Mouse (Mus musculus) neural tube, postnatal 0 days (tissue): Measurements from ENCODE around the gene Il33. TPM values are rescaled to one million over a fixed set of nuclear protein-coding genes. Genes with fewer than 3 reads are reported as not detected.

Experiments
- polyA plus RNA-seq: library from polyadenylated mRNA; unstranded; fragments of >200 nt; fragmentation: Nextera tagmentation; extraction: Ambion mirVana; gene quantifications from 2 replicates; pipeline ENCODE4 v1.2.1, GENCODE M21; 2015

Gene Il33
- polyA plus RNA-seq: 12.0 and 14.7 TPM in 2 replicates

GRCm38 (mm10) chr19:29924638-29925258 lies at the start of gene Il33:
Il33 (plus strand) TSS chr19:29925114.

GRCm38 (mm10) chr19:30003621-30004020 lies 78.7 kb downstream of the Il33 start, which contains the start of gene Trpd52l3:
Trpd52l3 (plus strand) TSS chr19:30003790.

Other genes starting within 250 kb of the Il33 start
- not detected in 2 replicates for gene Mlana, start 227.3 kb upstream of the Il33 start, polyA plus RNA-seq
- gene 9930021J03Rik, start 119.1 kb upstream of the Il33 start, polyA plus RNA-seq: 6.0 and 6.2 TPM in 2 replicates
- gene Ranbp6, start 112.1 kb upstream of the Il33 start, polyA plus RNA-seq: 32.7 and 34.0 TPM in 2 replicates
- not detected in 2 replicates for gene Trpd52l3, start 78.7 kb downstream of the Il33 start, polyA plus RNA-seq
- 25.1 and 26.1 TPM in 2 replicates for gene Uhrf2, start 105.4 kb downstream of the Il33 start, polyA plus RNA-seq